Mouse (Mus musculus) G1E (cell line): ENCODE measurements around the gene Dzank1.

Source experiments
- CTCF ChIP-seq: IDR thresholded peaks from 2 replicates; pipeline ENCODE4 v1.5.1; 2012; ENCODE audit warnings: low read depth, low read length, inconsistent platforms, mixed read lengths
- GATA1 ChIP-seq: IDR thresholded peaks from 2 replicates; pipeline ENCODE4 v1.6.1; 2012; ENCODE audit warnings: borderline replicate concordance, low read length, inconsistent platforms, mixed read lengths

- TF ChIP-seq GATA1: no peak
- no peak for TF ChIP-seq CTCF
Measured at GRCm38 (mm10) chr2:144541246-144541645, 14.0 kb upstream of the Dzank1 start.
